Mouse (Mus musculus) bone marrow, adult 2 months (tissue): ENCODE results near the gene Drosha. TPM values are rescaled to one million over a fixed set of nuclear protein-coding genes. Genes with fewer than 3 reads are reported as not detected.

Source experiments
- H3K27ac ChIP-seq: fragments of 200-500 bp; 2 replicates; pipeline ENCODE4 v1.5.1; 2012; ENCODE audit warnings: low read depth, mild to moderate bottlenecking, control low read depth, inconsistent platforms, low read length; ENCODE audit not compliant: control insufficient read depth, poor library complexity, insufficient read depth
- H3K4me1 ChIP-seq: fragments of 200-500 bp; 2 replicates; pipeline ENCODE4 v1.6.1; 2011; ENCODE audit warnings: low read length; ENCODE audit not compliant: control insufficient read depth, insufficient read depth
- H3K4me3 ChIP-seq: fragments of 200-500 bp; replicated peaks from 2 replicates; pipeline ENCODE3; 2011; ENCODE audit warnings: mild to moderate bottlenecking, low read depth, low read length, control low read depth; ENCODE audit not compliant: control insufficient read depth
- CTCF ChIP-seq: fragments of 200-500 bp; IDR thresholded peaks from 2 replicates; pipeline ENCODE4 v1.5.1; 2011; ENCODE audit warnings: low read length, control low read depth; ENCODE audit not compliant: control insufficient read depth, insufficient read depth
- POLR2A ChIP-seq: fragments of 200-500 bp; IDR thresholded peaks from 2 replicates; pipeline ENCODE4 v1.6.1; 2011; ENCODE audit warnings: low read depth, mild to moderate bottlenecking, control low read depth, low read length, borderline replicate concordance; ENCODE audit not compliant: control insufficient read depth
- WGBS: fragments of 180-500 bp; shearing (Covaris S2); methylation state at CpG from one replicate; pipeline ENCODE4 v1.1.7; 2018; 5-methylcytosine and 5-hydroxymethylcytosine counted together
- polyA plus RNA-seq: library from polyadenylated mRNA; stranded (reverse); fragments of >200 nt; gene quantifications from 2 replicates; pipeline ENCODE4 v1.2.4, GENCODE M21; 2011; ENCODE audit warnings: low replicate concordance; ENCODE audit not compliant: missing spikeins, insufficient read depth, insufficient read length

The Drosha gene
- polyA plus RNA-seq, 1 experiment: 26.3 TPM

DNA sequence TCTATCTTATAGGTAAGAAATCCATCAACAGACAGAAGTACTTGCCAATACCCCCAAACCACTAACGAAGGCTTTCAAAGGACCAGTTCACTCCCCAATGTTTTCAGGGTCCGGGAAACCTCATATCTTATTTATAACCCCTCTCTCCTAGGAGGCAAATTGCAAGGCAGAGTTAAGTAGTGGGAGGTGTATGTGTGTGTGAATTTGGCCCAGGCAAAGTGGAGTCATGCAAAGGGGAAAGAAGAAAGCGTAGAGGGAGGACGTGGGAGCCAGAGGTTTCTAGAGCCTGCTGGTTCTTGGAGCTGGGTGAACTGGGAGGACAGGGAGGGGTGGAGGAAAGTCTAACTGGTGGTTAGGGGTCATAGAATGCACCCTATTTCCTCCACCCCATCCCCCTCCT lies 117.8 kb downstream of the Drosha start:
- no peak overlapping the region for H3K4me3 ChIP-seq
- H3K27ac ChIP-seq: no peak overlapping the region
- TF ChIP-seq POLR2A: no peak
- WGBS: 85% methylated on average over 4 of the region's 4 CpGs
- no peaks in the 10 kb centered on the region for H3K4me1 ChIP-seq

GRCm38 (mm10) chr15:12958051-12958450 lies 133.4 kb downstream of the Drosha start:
- WGBS: 76% methylated on average over 5 of the region's 5 CpGs
- TF ChIP-seq CTCF (no peak), POLR2A (no peak)

GRCm38 (mm10) chr15:12962179-12962578 lies 137.6 kb downstream of the Drosha start:
- TF ChIP-seq CTCF: no peak
- TF ChIP-seq POLR2A: no peak
- Histone ChIP-seq H3K4me3 (no peak overlapping the region), H3K27ac (no peak overlapping the region), H3K4me1 (no peaks in the 10 kb centered on the region)
- WGBS: 80% methylated on average over 10 of the region's 10 CpGs

More at GRCm38 (mm10) chr15:12958051-12958450, 133.4 kb downstream of the Drosha start:
- no peak overlapping the region for H3K27ac ChIP-seq
- no peak overlapping the region for H3K4me3 ChIP-seq
- H3K4me1 ChIP-seq: no peaks in the 10 kb centered on the region

DNA sequence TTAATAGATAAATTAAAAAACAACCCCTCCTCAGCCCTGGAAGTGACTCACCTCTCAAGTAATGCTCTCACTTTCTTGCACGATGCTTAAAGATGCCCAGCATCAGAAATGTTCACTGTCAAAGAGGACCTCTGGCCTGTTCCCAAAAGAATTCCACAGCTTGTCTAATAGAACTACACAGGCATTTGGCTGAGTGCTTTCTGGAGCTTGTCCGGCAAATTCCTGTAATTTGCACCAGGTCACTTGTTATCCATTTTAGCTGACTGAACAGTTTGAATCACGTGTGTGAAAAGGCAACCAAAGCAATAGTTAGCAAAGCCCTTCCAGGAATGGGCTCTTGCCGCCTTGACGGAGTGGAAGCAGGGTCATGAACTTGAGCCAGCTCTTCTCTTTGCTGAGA lies 140.6 kb downstream of the Drosha start:
- TF ChIP-seq POLR2A (no peak), CTCF (no peak)
- no peak overlapping the region for H3K4me3 ChIP-seq
- no peak overlapping the region for H3K27ac ChIP-seq
- WGBS: 90% methylated on average over 5 of the region's 5 CpGs
- no peaks in the 10 kb centered on the region for H3K4me1 ChIP-seq

GRCm38 (mm10) chr15:12968815-12969214 lies 144.2 kb downstream of the Drosha start:
- Histone ChIP-seq H3K4me3 (no peak overlapping the region), H3K27ac (no peak overlapping the region), H3K4me1 (no peaks in the 10 kb centered on the region)
- WGBS: 86% methylated on average over 8 of the region's 8 CpGs
- TF ChIP-seq CTCF (no peak), POLR2A (no peak)

- TF ChIP-seq CTCF: no peak
- Histone ChIP-seq H3K4me3 (no peak overlapping the region), H3K4me1 (no peaks in the 10 kb centered on the region), H3K27ac (no peak overlapping the region)
- 89% methylated on average over 8 of the region's 8 CpGs for WGBS
Measured at GRCm38 (mm10) chr15:12972441-12972840, 147.8 kb downstream of the Drosha start.

Other genes starting within 250 kb of the Drosha start
- gene Pdzd2, start 84.9 kb upstream of the Drosha start, polyA plus RNA-seq: 2.2 and 4.6 TPM in 2 replicates
- 21.3 and 25.6 TPM in 2 replicates for gene 6030458C11Rik, start 166 bp upstream of the Drosha start, polyA plus RNA-seq